Mouse (Mus musculus) midbrain, embryonic 11.5 days (tissue): ENCODE measurements around the gene Kcnk6. TPM values are rescaled to one million over a fixed set of nuclear protein-coding genes. Genes with fewer than 3 reads are reported as not detected.
A peak's percentile ranks its signal among the peaks of the same experiment; 100 is the strongest.

Experiments
- ATAC-seq: fragments of 200-750 bp; cut with Nextera tagmentation; 2 replicates; pipeline ENCODE4 v1.8.0; 2017; ENCODE audit warnings: moderate TSS enrichment, moderate library complexity; ENCODE audit not compliant: low FRiP score
- DNase-seq: peaks from one replicate; pipeline ENCODE4 v3.0.0; 2015; ENCODE audit warnings: low spot score; ENCODE audit errors: missing footprints
- H3K27ac ChIP-seq: fragments of 300-500 bp; sonication (generic); 2 replicates; pipeline ENCODE4 v1.5.1; 2014; ENCODE audit warnings: low read depth, low read length
- H3K27me3 ChIP-seq: fragments of 300-500 bp; sonication (generic); 2 replicates; pipeline ENCODE4 v1.6.1; 2014; ENCODE audit warnings: mild to moderate bottlenecking, low read length, moderate library complexity, mixed read lengths; ENCODE audit not compliant: control insufficient read depth, insufficient read depth
- H3K36me3 ChIP-seq: fragments of 300-500 bp; sonication (generic); 2 replicates; pipeline ENCODE4 v1.6.1; 2014; ENCODE audit warnings: mild to moderate bottlenecking, low read length, moderate library complexity, mixed read lengths; ENCODE audit not compliant: control insufficient read depth, insufficient read depth
- H3K4me1 ChIP-seq: fragments of 300-500 bp; sonication (generic); 2 replicates; pipeline ENCODE4 v1.6.1; 2014; ENCODE audit warnings: low read length; ENCODE audit not compliant: control insufficient read depth, insufficient read depth
- H3K4me2 ChIP-seq: fragments of 300-500 bp; sonication (generic); 2 replicates; pipeline ENCODE4 v1.6.1; 2014; ENCODE audit warnings: mild to moderate bottlenecking, moderate library complexity
- H3K4me3 ChIP-seq: fragments of 300-500 bp; sonication (generic); 2 replicates; pipeline ENCODE4 v1.5.1; 2014; ENCODE audit warnings: low read depth, low read length
- H3K9ac ChIP-seq: fragments of 300-500 bp; sonication (generic); 2 replicates; pipeline ENCODE4 v1.6.1; 2014; ENCODE audit warnings: low read length
- H3K9me3 ChIP-seq: fragments of 300-500 bp; sonication (generic); 2 replicates; pipeline ENCODE4 v1.6.1; 2016; ENCODE audit warnings: low read length; ENCODE audit not compliant: control insufficient read depth
- WGBS: fragments of 180-500 bp; shearing (Covaris S2); extraction: QIAGEN DNeasy Blood & Tissue Kit; methylation state at CpG from one replicate; pipeline ENCODE4 v1.1.7; 2014; 5-methylcytosine and 5-hydroxymethylcytosine counted together
- polyA plus RNA-seq: library from polyadenylated mRNA; unstranded; fragments of >200 nt; fragmentation: Nextera tagmentation; extraction: Ambion mirVana; gene quantifications from 2 replicates; pipeline ENCODE4 v1.2.1, GENCODE M21; 2014

Kcnk6 gene
- polyA plus RNA-seq, 1 experiment from 2014 or later = 0.22 TPM

DNA sequence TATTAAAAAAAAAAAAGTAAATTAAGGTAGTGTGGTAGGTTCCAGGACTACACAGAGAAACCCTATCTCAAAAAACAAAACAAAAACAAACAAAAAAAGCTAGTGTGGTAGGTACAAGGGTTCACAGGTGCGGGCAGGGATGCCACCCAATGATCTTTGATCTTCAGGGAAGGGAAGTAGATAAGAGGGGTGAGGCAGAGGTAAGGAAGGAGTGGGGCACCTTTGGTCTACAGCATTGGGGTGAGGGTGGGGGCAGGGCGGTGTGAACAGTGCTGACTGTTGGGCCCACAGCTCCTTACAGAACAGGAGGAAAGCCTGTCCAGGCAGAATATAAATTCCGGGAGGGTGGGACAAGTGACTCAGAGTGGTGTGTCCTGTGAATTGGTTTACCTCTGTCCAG is 18.9 kb upstream of the Kcnk6 start:
- Histone ChIP-seq H3K4me1 (peaks cover 6% of the 10 kb centered on the region), H3K9ac (no peak overlapping the region), H3K9me3 (no peaks in the 10 kb centered on the region), H3K36me3 (peaks cover under 1% of the 10 kb centered on the region; the same call in 1 of the 2 replicates), H3K27ac (no peak overlapping the region), H3K4me3 (no peak overlapping the region), H3K4me2 (no peak overlapping the region), H3K27me3 (peaks cover 4% of the 10 kb centered on the region; the same call in 1 of the 2 replicates)
- ATAC-seq (no peak), DNase-seq (peak; percentile 23)
- WGBS = 88% methylated on average over 3 of the region's 3 CpGs

DNA sequence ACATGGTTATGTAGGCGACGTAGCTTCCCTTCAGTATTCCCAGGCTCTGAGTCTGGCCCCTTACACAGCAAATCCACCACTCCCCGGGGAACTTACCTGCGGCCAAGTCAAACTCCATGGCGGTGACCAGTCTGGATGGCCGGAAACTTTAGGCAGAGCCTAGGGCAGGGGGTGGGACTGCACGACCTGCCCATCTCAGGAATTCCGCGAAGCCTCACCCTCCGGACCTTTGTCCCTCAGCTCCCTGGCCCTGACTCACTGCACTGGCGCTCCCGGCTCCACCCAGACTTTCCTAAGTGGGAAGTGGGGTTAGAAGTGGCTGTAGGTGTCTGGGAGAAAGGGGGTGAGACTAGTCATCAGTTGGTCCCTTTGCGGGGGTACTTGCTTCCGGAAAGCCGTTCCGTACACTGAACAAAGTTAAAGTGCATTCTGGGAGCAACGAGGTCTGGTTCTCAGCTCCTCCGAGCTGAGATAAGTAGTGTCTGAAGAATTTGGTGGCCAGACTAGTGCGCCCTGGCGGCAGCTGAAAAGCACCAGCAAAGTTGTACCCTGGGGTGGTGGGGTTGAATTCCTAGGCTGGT is 16.0 kb upstream of the Kcnk6 start, which contains the start of gene 2200002D01Rik:
2200002D01Rik (minus strand) TSS at position 206 of the 581 bp plus-strand sequence.
- WGBS = 7% methylated on average over 20 of the region's 20 CpGs
- Histone ChIP-seq H3K27me3 (peaks cover 4% of the 10 kb centered on the region; the same call in 1 of the 2 replicates), H3K9me3 (no peaks in the 10 kb centered on the region), H3K4me2 (peak within 1 kb of the TSS; percentile 48), H3K4me3 (peak within 1 kb of the TSS; percentile 18), H3K27ac (no peak within 1 kb of the TSS), H3K9ac (peak within 1 kb of the TSS; percentile 44), H3K4me1 (peaks cover 6% of the 10 kb centered on the region), H3K36me3 (peaks cover 7% of the 10 kb centered on the region)
- ATAC-seq (peak; percentile 44; the same call in 1 of the 2 replicates), DNase-seq (peak; percentile 91)

DNA sequence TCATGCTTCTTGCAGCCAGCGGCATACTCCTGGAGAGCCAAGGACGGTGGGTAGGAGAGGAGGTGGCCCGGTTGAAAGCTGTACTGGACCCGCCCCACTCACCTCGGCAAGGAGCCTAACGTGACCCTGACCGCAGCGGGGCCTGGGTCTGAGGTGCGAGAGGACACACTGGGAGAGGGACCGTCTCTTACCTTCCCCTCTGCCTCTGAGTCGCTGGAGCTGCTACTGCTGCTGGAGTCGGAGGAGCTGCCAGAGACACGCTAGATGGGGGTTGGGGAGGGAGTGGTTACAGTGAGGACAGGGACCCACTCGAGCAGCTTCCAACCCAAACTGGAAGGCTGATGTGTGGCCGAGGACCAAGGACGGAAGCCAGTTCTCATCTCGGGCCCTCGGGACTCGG is 15.4 kb upstream of the Kcnk6 start:
- Histone ChIP-seq H3K4me3 (peak overlapping the region; percentile 18), H3K4me1 (peaks cover 6% of the 10 kb centered on the region), H3K27me3 (peaks cover 4% of the 10 kb centered on the region; the same call in 1 of the 2 replicates), H3K4me2 (peak overlapping the region; percentile 48), H3K27ac (no peak overlapping the region), H3K9me3 (no peaks in the 10 kb centered on the region), H3K9ac (peak overlapping the region; percentile 44), H3K36me3 (peaks cover 7% of the 10 kb centered on the region)
- WGBS = 7% methylated on average over 19 of the region's 19 CpGs
- DNase-seq (no peak), ATAC-seq (no peak)

DNA sequence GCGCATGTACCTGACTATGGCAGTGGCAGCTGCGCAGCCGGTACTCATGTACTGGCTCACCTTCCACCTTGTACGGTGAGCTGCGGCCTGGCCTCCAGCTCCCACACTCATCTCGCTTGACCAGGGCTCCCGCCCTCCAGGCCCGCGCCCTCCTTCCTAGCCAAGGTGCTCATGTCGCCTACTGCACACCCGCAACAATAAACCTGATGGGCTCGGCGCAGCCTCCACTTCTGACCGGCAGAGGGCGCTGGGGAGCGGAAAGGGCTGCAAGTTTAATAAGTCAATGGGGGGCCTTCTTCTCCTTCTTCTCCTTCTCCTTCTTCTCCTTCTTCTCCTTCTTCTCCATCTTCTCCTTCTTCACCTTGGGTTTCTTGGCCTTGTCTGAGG is 15.0 kb upstream of the Kcnk6 start:
- Histone ChIP-seq H3K27me3 (peaks cover 4% of the 10 kb centered on the region; the same call in 1 of the 2 replicates), H3K27ac (no peak overlapping the region), H3K9me3 (no peaks in the 10 kb centered on the region), H3K4me3 (peak overlapping the region; percentile 18; the same call in 1 of the 2 replicates), H3K36me3 (peaks cover 7% of the 10 kb centered on the region), H3K4me1 (peaks cover 6% of the 10 kb centered on the region), H3K9ac (peak overlapping the region; percentile 44; the same call in 1 of the 2 replicates), H3K4me2 (peak overlapping the region; percentile 48)
- ATAC-seq (peak; percentile 54), DNase-seq (peak; percentile 99)
- 31% methylated on average over 16 of the region's 16 CpGs for WGBS

DNA sequence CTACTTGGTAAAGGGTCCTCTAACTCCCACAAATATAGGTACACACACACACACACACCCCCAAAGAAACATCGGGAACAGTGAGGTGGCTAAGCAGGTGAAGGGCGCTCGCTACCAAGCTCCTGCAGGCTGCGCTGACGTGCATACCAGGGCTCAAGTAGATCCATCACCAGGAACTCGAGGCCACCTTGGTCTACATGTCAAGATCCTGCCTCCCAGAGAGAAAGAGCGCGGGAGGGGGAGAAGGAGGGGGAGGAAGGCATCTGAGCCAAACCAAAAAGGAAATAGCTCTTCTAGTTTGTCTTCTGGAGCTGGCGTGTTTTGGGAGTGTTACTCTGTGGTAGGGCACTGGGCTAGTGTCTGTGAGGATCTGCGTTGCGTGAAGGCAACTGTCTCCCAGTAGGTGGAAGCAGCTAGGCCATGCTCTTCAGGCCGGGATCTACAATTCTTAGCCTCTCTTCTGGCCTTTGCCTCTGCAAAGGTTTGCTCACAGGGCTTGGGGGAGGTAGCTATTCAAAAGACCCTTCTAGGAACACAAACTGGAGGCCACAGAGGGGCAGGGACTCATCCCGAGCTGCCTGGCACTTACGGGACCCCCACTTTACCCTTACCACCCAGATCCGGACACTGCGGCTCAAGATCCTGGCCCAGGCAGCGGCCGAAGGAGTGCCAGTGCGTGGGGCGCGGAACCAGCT is 14.5 kb upstream of the Kcnk6 start:
- Histone ChIP-seq H3K4me2 (no peak overlapping the region), H3K4me3 (no peak overlapping the region; the same call in 1 of the 2 replicates), H3K4me1 (peaks cover 6% of the 10 kb centered on the region), H3K9ac (no peak overlapping the region), H3K9me3 (no peaks in the 10 kb centered on the region), H3K27me3 (peaks cover 4% of the 10 kb centered on the region; the same call in 1 of the 2 replicates), H3K36me3 (peaks cover 7% of the 10 kb centered on the region), H3K27ac (no peak overlapping the region)
- WGBS = 86% methylated on average over 21 of the region's 21 CpGs
- peak; percentile 73 for DNase-seq
- ATAC-seq = no peak; the same call in 1 of the 2 replicates

DNA sequence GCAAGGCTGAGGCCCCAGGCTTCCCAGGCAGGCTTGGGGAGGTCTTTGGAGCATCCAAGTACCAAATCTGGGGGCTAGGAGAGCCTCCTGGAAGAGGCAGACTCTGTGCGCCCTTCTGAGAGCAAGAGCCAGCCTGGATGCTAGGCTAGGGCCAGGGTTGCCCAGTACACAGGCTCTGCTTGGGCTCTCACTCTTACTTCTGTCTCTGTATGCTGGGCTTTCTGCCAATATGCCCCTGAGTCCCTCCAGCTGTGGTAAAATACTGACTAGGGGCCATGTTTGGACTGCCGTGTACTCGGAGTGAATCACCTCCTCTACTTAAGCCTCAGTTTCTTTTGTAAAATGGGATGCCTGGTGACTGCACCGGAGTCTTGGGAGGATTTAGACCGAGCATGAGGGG is 13.7 kb upstream of the Kcnk6 start:
- Histone ChIP-seq H3K4me2 (no peak overlapping the region), H3K36me3 (peaks cover 7% of the 10 kb centered on the region), H3K4me3 (no peak overlapping the region), H3K9me3 (no peaks in the 10 kb centered on the region), H3K9ac (no peak overlapping the region), H3K4me1 (peaks cover 6% of the 10 kb centered on the region), H3K27ac (no peak overlapping the region), H3K27me3 (peaks cover 4% of the 10 kb centered on the region; the same call in 1 of the 2 replicates)
- DNase-seq (no peak), ATAC-seq (no peak)
- WGBS = 93% methylated on average over 5 of the region's 5 CpGs

DNA sequence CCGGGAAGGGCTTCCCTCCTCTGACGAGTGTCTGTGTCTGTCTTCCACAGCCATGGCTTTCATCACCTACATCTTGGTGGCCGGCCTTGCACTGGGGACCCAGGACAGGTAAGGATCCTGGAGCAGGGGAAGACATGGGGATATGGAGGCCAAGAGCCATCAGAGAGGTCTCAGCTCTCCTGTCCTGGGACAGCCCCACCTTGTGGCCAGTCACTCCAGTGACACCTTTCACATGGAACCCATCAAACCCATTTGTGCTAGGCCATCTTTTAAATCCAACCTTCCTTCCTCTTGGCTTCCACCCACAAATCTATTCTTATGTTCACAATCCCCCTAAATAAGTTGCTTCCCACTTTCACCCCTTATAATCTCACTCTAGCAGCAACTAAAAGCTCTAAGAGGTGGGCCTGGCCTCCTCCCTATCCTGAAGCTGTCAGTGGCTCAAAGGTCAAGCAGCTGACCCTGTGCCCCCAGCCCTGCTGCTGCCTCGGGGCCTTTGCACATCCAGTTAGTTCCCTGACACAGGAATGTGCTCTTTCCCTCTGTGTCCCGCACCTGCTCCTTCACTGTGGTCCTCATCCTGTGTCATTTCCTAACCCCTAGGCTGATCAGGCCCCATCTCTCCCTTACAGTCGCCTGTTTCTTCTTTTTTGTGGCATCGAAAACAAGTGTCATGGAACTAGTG is 12.6 kb upstream of the Kcnk6 start:
- no peak overlapping the region for H3K9ac ChIP-seq
- H3K4me1 ChIP-seq = peaks cover 6% of the 10 kb centered on the region
- H3K27ac ChIP-seq = no peak overlapping the region
- ATAC-seq (no peak), DNase-seq (peak; percentile 62)
- no peak overlapping the region for H3K4me2 ChIP-seq
- H3K36me3 ChIP-seq = peaks cover 7% of the 10 kb centered on the region
- H3K4me3 ChIP-seq = no peak overlapping the region
- H3K9me3 ChIP-seq = no peaks in the 10 kb centered on the region
- peaks cover 4% of the 10 kb centered on the region; the same call in 1 of the 2 replicates for H3K27me3 ChIP-seq
- 86% methylated on average over 7 of the region's 7 CpGs for WGBS

DNA sequence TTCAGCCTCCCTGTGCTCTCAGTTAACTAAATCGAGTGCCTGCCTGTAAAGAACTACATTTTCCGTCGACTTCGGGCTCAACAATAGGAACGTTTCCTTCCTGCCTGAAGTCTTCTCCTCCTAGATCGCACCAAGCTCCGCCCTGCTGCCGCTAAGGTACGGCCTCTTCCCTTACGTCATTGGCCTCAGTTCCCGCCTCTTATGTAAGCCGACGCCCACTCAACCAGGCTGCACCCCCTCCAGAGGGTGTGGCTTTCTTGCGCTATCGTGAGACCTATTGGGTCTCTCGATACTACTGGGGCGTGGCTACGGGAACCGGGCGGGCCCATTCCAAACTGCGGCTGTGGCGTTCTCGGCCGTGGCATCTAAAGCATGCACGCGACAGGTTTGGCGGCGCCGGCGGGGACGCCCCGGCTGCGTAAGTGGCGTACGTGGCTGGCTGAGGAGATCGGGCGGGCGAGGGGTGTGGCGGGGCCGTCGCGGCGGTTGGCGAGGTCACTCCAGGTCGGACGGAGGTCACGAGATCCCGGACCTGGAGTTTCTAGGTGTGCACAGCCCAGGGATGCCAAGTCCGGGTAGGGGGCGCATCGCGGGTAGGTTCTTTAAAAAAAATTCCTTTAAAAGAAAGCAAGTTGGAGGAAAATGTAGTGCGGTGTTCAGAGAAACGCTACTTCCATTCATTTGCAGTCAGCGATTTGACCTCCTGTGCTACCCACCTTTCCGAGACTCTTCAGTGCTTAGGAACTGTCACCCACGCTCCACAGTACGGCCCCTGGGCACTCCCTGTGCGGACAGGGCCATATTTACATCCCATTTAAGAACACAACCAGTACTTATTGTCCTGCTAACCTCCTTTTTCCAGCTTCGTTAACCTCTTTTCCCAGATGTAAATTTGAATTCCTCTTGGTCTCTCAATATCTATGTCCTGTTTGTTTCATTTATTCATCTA is 6.0 kb upstream of the Kcnk6 start, which contains the start of gene Yif1b:
Yif1b (plus strand) TSS at position 311 of the 949 bp plus-strand sequence.
- H3K4me3 ChIP-seq = peak within 1 kb of the TSS; percentile 64
- H3K4me1 ChIP-seq = peaks cover 9% of the 10 kb centered on the region
- peaks cover 4% of the 10 kb centered on the region; the same call in 1 of the 2 replicates for H3K9me3 ChIP-seq
- H3K9ac ChIP-seq = peak within 1 kb of the TSS; percentile 71
- H3K27me3 ChIP-seq = peaks cover under 1% of the 10 kb centered on the region
- H3K36me3 ChIP-seq = no peaks in the 10 kb centered on the region
- H3K27ac ChIP-seq = peak within 1 kb of the TSS; percentile 58; the same call in 1 of the 2 replicates
- DNase-seq (peak; percentile 100), ATAC-seq (peak; percentile 98)
- H3K4me2 ChIP-seq = peak within 1 kb of the TSS; percentile 82
- WGBS = under 1% methylated on average over 60 of the region's 60 CpGs
